Mouse (Mus musculus) lung, adult 2 months (tissue): ENCODE measurements around the gene Cenpu.

Source experiments
- CTCF ChIP-seq: fragments of 200-500 bp; IDR thresholded peaks from 2 replicates; pipeline ENCODE4 v1.5.1; 2011; ENCODE audit warnings: mild to moderate bottlenecking, low read length, control low read depth; ENCODE audit not compliant: insufficient read depth
- POLR2A ChIP-seq: fragments of 200-500 bp; IDR thresholded peaks from 2 replicates; pipeline ENCODE4 v1.6.1; 2011; ENCODE audit warnings: low read depth, mild to moderate bottlenecking, control low read depth, low read length, borderline replicate concordance; ENCODE audit errors: extremely low read depth

- TF ChIP-seq CTCF, result no peak
- no peak for TF ChIP-seq POLR2A
These were observed 15.2 kb downstream of the Cenpu start for GRCm38 (mm10) chr8:46566914-46567529.
